Mouse (Mus musculus) thymus, postnatal 14 days (tissue): Measurements from ENCODE around the gene Ciz1.

Experiments used
- DNase-seq: peaks from one replicate; pipeline ENCODE4 v3.0.0; 2021

Ciz1 gene

GRCm38 (mm10) chr2:32387706-32388490 lies 35.8 kb downstream of the Ciz1 start, which contains the start of gene Lcn2:
TSS of gene Lcn2 (minus strand) at chr2:32388252.
- no peak for DNase-seq

DNA sequence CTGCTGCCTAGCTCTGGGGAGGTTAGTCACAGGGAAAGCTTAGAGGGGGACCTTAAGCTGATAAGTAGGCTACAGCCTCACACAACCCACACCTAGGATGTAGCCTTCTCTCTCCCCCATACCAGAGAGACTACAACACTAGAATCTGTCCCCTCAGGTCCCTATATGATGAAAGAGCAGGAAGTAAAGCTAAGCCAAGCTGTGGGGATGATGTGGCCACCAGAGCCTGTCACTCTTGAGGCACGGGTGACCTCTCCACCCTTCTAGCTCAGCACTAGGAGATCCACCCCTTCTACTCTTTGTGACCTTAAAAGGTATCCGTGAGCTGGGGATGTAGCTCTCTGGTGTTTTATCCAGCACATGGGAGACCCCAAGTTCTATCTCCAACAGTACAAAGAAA lies 37.0 kb downstream of the Ciz1 start:
- DNase-seq: no peak

DNA sequence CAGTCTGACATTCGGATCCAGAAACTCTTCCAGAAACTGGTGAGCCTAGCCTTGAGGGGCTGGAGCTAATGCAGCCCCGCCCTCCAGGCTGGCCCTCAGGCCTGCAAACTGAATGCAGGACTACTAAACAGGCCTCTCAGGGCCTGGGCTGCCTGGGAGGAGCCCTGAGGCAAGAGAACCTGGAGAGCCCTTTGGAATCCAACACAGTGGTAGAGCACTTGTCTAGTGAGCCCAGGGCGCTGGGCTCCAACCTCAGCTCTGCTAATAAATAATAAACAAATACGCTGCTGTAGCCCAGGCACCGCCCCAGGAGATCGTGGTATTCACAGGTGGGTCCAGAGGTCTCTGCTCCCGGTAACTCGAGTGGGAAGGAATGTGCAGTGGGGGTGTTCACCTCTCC lies 38.7 kb downstream of the Ciz1 start:
- DNase-seq: no peak

GRCm38 (mm10) chr2:32392063-32392462 lies 39.9 kb downstream of the Ciz1 start:
- no peak for DNase-seq

DNA sequence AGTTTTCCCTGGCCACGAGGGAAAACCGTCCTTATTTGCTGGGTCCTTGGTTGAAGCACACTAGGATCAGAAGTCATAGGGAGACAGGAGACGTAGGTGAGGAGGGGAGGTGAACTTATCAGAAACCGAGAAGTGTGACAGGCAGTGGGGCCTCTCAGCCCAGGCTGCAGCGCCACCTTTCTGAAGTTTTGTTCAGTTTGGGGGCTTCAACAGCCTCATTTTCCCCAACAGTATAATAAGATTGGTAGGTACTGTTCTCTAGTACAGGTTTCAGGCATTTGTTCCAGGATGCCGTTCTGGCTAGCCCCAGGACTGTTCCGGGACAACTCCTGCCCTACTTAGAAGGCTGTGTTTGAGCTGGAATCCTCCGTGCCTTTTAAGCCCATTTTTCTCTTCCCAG lies 42.8 kb downstream of the Ciz1 start:
- peak; percentile 75 for DNase-seq

- DNase-seq: peak; percentile 94
These were observed 43.4 kb downstream of the Ciz1 start, which contains the start of gene Ptges2 for GRCm38 (mm10) chr2:32395484-32395945. TSS of gene Ptges2 (plus strand) at chr2:32395896.

GRCm38 (mm10) chr2:32395946-32396621 lies 44.0 kb downstream of the Ciz1 start:
- peak; percentile 75 for DNase-seq

DNA sequence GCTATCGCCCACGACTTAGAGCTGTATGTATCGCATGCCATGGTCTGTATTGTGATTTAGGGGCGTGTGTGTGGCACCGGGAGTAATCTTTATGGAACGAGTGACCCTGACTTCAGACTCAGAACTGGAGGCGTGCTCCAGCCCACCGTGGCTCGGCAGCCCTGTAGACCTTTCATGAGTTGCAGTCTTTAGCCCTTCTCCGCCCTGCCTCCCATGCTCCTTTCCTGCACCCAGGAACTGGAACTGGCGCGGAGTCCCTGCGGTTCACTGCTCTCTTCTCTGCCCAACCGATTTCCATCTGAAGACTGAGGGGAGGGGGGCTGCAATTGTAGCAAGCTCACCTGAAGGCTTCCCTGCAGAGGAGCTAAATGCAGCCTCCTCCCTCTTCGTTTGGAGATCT lies 44.6 kb downstream of the Ciz1 start:
- DNase-seq: peak; percentile 35

DNA sequence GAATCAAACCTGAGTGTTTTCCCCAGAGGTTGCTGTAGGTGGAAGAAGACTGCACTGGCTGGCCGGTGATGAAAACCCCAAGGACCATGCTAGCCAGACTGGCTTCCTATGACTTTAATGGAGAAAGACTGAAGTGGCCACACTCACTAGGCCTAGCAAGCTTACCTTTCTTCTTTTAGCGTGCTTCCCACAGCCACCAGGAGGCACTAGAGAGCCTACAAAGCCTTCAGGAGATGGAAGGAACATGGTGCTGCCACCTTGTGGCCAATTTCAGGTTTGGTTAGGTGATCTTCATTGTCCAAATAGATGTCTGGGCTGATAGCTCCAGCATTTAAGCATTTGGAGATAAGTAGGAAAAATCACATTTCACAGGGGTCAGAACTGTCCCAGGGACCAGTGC lies 52.5 kb downstream of the Ciz1 start:
- DNase-seq: peak; percentile 94

GRCm38 (mm10) chr2:32407144-32407824 lies 55.2 kb downstream of the Ciz1 start:
- no peak for DNase-seq

DNA sequence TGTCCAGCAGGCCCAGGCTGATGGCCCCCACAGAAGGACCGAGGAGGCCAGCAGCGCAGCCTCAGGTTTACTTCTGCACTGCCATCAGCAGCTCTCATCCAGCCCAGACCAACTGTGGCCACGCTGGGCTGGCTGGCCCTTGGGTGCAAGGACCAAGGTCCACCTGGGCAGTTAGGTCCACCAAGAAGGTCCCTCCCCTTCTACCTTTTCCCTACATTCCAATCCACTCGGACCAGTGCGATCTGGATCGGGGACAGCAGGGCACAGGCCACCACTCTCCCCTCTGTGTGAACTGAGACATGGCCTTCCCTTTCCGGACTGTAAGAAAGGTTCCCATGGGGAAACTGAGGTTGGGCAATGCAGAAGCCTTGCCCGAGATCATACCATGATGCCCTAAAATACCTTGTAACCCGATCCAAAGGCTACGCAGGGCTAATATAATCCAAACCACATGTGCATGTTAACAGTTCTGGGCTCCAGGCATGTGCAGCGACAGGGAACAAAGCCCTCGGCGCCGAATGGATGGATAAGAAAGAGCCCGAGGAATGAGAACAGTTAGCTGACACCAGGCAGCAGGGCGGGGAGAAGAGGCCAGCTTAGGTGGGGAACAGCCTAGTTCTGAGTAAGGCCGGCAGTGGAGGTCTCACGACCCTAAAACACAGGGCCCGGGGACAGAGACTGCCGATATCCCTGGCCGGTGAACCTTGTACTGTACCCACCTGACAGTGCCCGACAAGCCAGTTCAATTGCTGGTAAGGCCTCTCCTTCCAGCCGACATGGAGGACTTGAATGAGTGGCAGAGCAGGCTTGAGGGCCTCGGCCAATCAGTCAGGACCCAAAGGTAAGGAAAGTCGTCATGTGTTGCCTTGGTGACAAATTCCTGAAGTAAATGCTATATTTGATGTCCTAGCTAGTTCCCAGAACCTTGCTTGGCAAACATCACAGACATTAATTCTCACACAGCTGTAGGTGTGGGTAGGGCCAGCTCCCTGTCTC lies 56.6 kb downstream of the Ciz1 start:
- DNase-seq: no peak

- DNase-seq: no peak
These were observed 59.3 kb downstream of the Ciz1 start for GRCm38 (mm10) chr2:32411407-32411806.

GRCm38 (mm10) chr2:32412742-32413531 lies 60.8 kb downstream of the Ciz1 start:
- no peak for DNase-seq

- no peak for DNase-seq
These were observed 61.8 kb downstream of the Ciz1 start for GRCm38 (mm10) chr2:32413936-32414335.

- no peak for DNase-seq
These were observed 63.7 kb downstream of the Ciz1 start for GRCm38 (mm10) chr2:32415801-32416200.

- no peak for DNase-seq
These were observed 64.4 kb downstream of the Ciz1 start for GRCm38 (mm10) chr2:32416556-32416955.

- DNase-seq: no peak
These were observed 65.4 kb downstream of the Ciz1 start for GRCm38 (mm10) chr2:32417486-32417885.

DNA sequence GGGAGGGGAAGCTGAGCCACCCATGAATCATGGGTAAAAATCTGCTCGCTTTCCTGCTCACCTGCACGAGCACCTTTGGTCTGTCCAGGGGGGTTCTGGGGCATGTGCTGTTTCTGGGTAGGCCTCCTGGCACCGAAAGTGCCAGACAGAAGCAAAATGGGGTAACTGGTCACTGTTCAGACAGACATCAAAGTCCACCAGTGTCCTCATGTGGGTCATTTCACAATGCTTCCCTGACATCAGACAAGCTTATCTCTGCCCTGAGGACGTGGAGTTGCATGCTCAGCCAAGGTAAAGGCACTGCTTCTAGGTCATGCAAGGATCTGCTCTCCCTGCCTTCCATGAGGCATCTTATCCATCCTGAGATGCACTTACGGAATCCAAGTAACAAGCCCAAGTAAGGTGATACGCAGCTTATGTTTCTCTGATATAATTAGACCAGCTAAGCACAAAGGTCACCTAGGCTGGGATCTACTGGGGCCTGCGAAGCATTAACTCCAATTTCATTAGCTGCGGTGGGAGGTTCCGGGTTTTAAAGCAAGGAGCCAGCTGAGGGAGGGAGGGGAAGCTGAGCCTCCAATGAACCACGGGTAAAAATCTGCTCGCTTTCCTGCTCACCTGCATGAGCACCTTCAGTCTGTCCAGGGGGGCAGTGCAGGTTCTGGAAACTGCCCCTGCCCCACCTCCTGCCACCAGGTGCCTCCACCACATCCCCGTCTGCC lies 66.5 kb downstream of the Ciz1 start:
- DNase-seq: no peak

GRCm38 (mm10) chr2:32419359-32419758 lies 67.2 kb downstream of the Ciz1 start:
- no peak for DNase-seq

DNA sequence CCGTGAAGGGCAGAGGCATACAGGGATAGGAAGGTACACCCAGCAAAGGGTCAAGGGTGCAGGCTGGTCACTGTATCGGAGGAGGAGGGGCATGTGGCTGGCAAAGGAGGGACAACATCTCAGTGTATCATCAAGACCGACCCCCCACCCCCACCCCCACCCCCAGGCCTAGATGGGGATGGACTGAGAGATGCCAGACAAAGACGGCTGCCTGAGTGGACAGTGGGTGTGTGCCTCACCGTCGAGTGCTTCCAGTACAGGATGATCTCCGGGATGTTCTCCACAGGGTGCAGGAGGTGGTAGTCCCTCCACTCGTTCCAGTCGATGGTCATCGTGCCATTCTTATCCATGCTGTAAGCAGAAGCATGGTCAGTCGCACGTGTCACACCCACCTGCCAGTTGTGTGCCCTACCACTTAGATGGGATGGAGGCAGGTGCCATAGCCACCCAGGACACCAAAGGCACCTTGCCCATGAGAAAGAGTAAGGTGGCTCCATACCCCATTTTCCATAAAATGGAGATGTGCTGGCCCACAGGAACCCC lies 68.0 kb downstream of the Ciz1 start:
- no peak for DNase-seq
